Mouse (Mus musculus) lung, embryonic 14.5 days (tissue): ENCODE data around the gene Arhgef10l. TPM values are rescaled to one million over a fixed set of nuclear protein-coding genes. Genes with fewer than 3 reads are reported as not detected.
"Not testable (repeated sequence)": the region's sequence is repeated elsewhere in the genome, so short reads cannot be mapped to it uniquely, and the experiment has no call there.

ENCODE experiments used
- ATAC-seq: fragments of 200-750 bp; cut with Nextera tagmentation; 2 replicates; pipeline ENCODE4 v1.8.0; 2017; ENCODE audit warnings: mild to moderate bottlenecking, moderate TSS enrichment, moderate library complexity; ENCODE audit not compliant: insufficient read depth
- DNase-seq: peaks from one replicate; pipeline ENCODE4 v3.0.0-alpha.2; 2015
- H3K27ac ChIP-seq: fragments of 300-500 bp; sonication (generic); 2 replicates; pipeline ENCODE4 v1.5.1; 2014; ENCODE audit warnings: low read depth, mild to moderate bottlenecking, moderate library complexity
- H3K27me3 ChIP-seq: fragments of 300-500 bp; sonication (generic); 2 replicates; pipeline ENCODE4 v1.6.1; 2014; ENCODE audit warnings: low read length, control low read depth; ENCODE audit not compliant: insufficient read depth
- H3K36me3 ChIP-seq: fragments of 300-500 bp; sonication (generic); 2 replicates; pipeline ENCODE4 v1.6.1; 2014; ENCODE audit warnings: control low read depth; ENCODE audit not compliant: insufficient read depth
- H3K4me1 ChIP-seq: fragments of 300-500 bp; sonication (generic); 2 replicates; pipeline ENCODE4 v1.6.1; 2014; ENCODE audit warnings: antibody characterized with exemption, control low read depth; ENCODE audit not compliant: insufficient read depth
- H3K4me2 ChIP-seq: fragments of 300-500 bp; sonication (generic); 2 replicates; pipeline ENCODE4 v1.6.1; 2014; ENCODE audit warnings: mild to moderate bottlenecking
- H3K4me3 ChIP-seq: fragments of 300-500 bp; sonication (generic); 2 replicates; pipeline ENCODE4 v1.5.1; 2014; ENCODE audit warnings: low read depth, low read length
- H3K9ac ChIP-seq: fragments of 300-500 bp; sonication (generic); 2 replicates; pipeline ENCODE4 v1.6.1; 2014
- H3K9me3 ChIP-seq: fragments of 300-500 bp; sonication (generic); 2 replicates; pipeline ENCODE4 v1.6.1; 2016; ENCODE audit warnings: low read depth, low read length, control low read depth
- CTCF ChIP-seq: IDR thresholded peaks from 2 replicates; pipeline ENCODE4 v1.5.1; 2016; ENCODE audit warnings: antibody characterized with exemption, low read depth
- WGBS: fragments of 180-500 bp; shearing (Covaris S2); extraction: QIAGEN DNeasy Blood & Tissue Kit; methylation state at CpG from one replicate; pipeline ENCODE4 v1.1.7; 2014; 5-methylcytosine and 5-hydroxymethylcytosine counted together
- polyA plus RNA-seq: library from polyadenylated mRNA; unstranded; fragments of >200 nt; fragmentation: Nextera tagmentation; extraction: Ambion mirVana; gene quantifications from 2 replicates; pipeline ENCODE4 v1.2.1, GENCODE M21; 2014

Gene Arhgef10l
- polyA plus RNA-seq, 1 experiment from 2014 or later: 16.1 TPM

- DNase-seq (no peak), ATAC-seq (no peak)
- 90% methylated on average over 13 of the region's 13 CpGs for WGBS
- TF ChIP-seq CTCF: no peak
- Histone ChIP-seq H3K27ac (no peak overlapping the region), H3K9ac (no peak overlapping the region), H3K27me3 (no peaks in the 10 kb centered on the region), H3K9me3 (no peaks in the 10 kb centered on the region), H3K36me3 (peaks cover 73% of the 10 kb centered on the region), H3K4me3 (no peak overlapping the region), H3K4me2 (no peak overlapping the region), H3K4me1 (no peaks in the 10 kb centered on the region)
These were observed 86.7 kb downstream of the Arhgef10l start for GRCm38 (mm10) chr4:140579149-140579548.

GRCm38 (mm10) chr4:140576628-140577027, 89.2 kb downstream of the Arhgef10l start:
- no peak for ATAC-seq
- TF ChIP-seq CTCF: no peak
- DNase-seq: no peak
- Histone ChIP-seq H3K4me2 (no peak overlapping the region), H3K36me3 (peaks cover 79% of the 10 kb centered on the region), H3K27ac (no peak overlapping the region), H3K9ac (no peak overlapping the region), H3K4me3 (no peak overlapping the region), H3K4me1 (no peaks in the 10 kb centered on the region), H3K27me3 (no peaks in the 10 kb centered on the region), H3K9me3 (no peaks in the 10 kb centered on the region)
- 95% methylated on average over 16 of the region's 16 CpGs for WGBS

GRCm38 (mm10) chr4:140574863-140575262, 90.9 kb downstream of the Arhgef10l start:
- not testable (repeated sequence) for DNase-seq, H3K27me3 ChIP-seq, H3K9me3 ChIP-seq, H3K9ac ChIP-seq, H3K27ac ChIP-seq, ATAC-seq, H3K4me2 ChIP-seq, H3K4me3 ChIP-seq, H3K4me1 ChIP-seq
- TF ChIP-seq CTCF: peak; percentile 20; the same call in 1 of the 2 replicates
- 91% methylated on average over 7 of the region's 7 CpGs for WGBS
- peaks cover 69% of the 10 kb centered on the region for H3K36me3 ChIP-seq

GRCm38 (mm10) chr4:140572376-140572775, 93.4 kb downstream of the Arhgef10l start:
- Histone ChIP-seq H3K27ac (no peak overlapping the region), H3K27me3 (no peaks in the 10 kb centered on the region), H3K9ac (no peak overlapping the region), H3K9me3 (no peaks in the 10 kb centered on the region), H3K36me3 (peaks cover 71% of the 10 kb centered on the region), H3K4me2 (no peak overlapping the region), H3K4me3 (no peak overlapping the region), H3K4me1 (no peaks in the 10 kb centered on the region)
- no peak for TF ChIP-seq CTCF
- ATAC-seq (no peak), DNase-seq (peak; percentile 17)
- WGBS: 84% methylated on average over 17 of the region's 17 CpGs

GRCm38 (mm10) chr4:140569394-140569793, 96.4 kb downstream of the Arhgef10l start:
- no peak overlapping the region for H3K4me2 ChIP-seq

GRCm38 (mm10) chr4:140567911-140568480, 97.8 kb downstream of the Arhgef10l start:
- no peaks in the 10 kb centered on the region for H3K27me3 ChIP-seq
- H3K4me3 ChIP-seq: no peak overlapping the region
- no peak for ATAC-seq
- H3K9me3 ChIP-seq: no peaks in the 10 kb centered on the region
- peaks cover 75% of the 10 kb centered on the region for H3K36me3 ChIP-seq
- H3K9ac ChIP-seq: no peak overlapping the region
- no peak overlapping the region for H3K27ac ChIP-seq
- 90% methylated on average over 11 of the region's 11 CpGs for WGBS
- H3K4me1 ChIP-seq: no peaks in the 10 kb centered on the region
- DNase-seq: no peak
- H3K4me2 ChIP-seq: no peak overlapping the region
- TF ChIP-seq CTCF: no peak

More at GRCm38 (mm10) chr4:140569394-140569793, 96.4 kb downstream of the Arhgef10l start:
- Histone ChIP-seq H3K4me3 (no peak overlapping the region), H3K4me1 (no peaks in the 10 kb centered on the region), H3K9me3 (no peaks in the 10 kb centered on the region), H3K27me3 (no peaks in the 10 kb centered on the region), H3K36me3 (peaks cover 74% of the 10 kb centered on the region), H3K27ac (no peak overlapping the region), H3K9ac (no peak overlapping the region)
- 79% methylated on average over 2 of the region's 2 CpGs for WGBS
- no peak for DNase-seq
- ATAC-seq: no peak
- TF ChIP-seq CTCF: no peak

- H3K4me3 ChIP-seq: no peak overlapping the region
- H3K27ac ChIP-seq: no peak overlapping the region
- no peaks in the 10 kb centered on the region for H3K4me1 ChIP-seq
- peaks cover 74% of the 10 kb centered on the region for H3K36me3 ChIP-seq
- H3K9me3 ChIP-seq: peaks cover 2% of the 10 kb centered on the region; the same call in 1 of the 2 replicates
- no peak for TF ChIP-seq CTCF
- H3K27me3 ChIP-seq: no peaks in the 10 kb centered on the region
- no peak overlapping the region for H3K9ac ChIP-seq
- H3K4me2 ChIP-seq: no peak overlapping the region
- no peak for ATAC-seq
- WGBS: 93% methylated on average over 14 of the region's 14 CpGs
- DNase-seq: peak; percentile 19
These were observed 99.0 kb downstream of the Arhgef10l start for GRCm38 (mm10) chr4:140566785-140567184.

- not testable (repeated sequence) for ATAC-seq, H3K9ac ChIP-seq, H3K27ac ChIP-seq, H3K4me3 ChIP-seq, H3K27me3 ChIP-seq, H3K4me1 ChIP-seq, H3K9me3 ChIP-seq, DNase-seq, H3K4me2 ChIP-seq
- H3K36me3 ChIP-seq: peaks cover 78% of the 10 kb centered on the region
- WGBS: 89% methylated on average over 1 of the region's 1 CpGs
These were observed 101.4 kb downstream of the Arhgef10l start for GRCm38 (mm10) chr4:140564459-140564858.
